Mouse (Mus musculus) limb, embryonic 10.5 days (tissue): ENCODE results near the gene Acvr1b. TPM values are rescaled to one million over a fixed set of nuclear protein-coding genes. Genes with fewer than 3 reads are reported as not detected.

ENCODE experiments used
- DNase-seq: peaks from one replicate; pipeline ENCODE4 v3.0.0-alpha.2; 2017; ENCODE audit warnings: low spot score
- H3K27ac ChIP-seq: fragments of 300-500 bp; sonication (generic); 2 replicates; pipeline ENCODE4 v1.5.1; 2016; ENCODE audit warnings: mild to moderate bottlenecking
- H3K27me3 ChIP-seq: fragments of 300-500 bp; sonication (generic); 2 replicates; pipeline ENCODE4 v1.6.1; 2016; ENCODE audit warnings: low read depth, mild to moderate bottlenecking; ENCODE audit not compliant: poor library complexity, severe bottlenecking
- H3K36me3 ChIP-seq: fragments of 300-500 bp; sonication (generic); 2 replicates; pipeline ENCODE4 v1.6.1; 2016; ENCODE audit warnings: mild to moderate bottlenecking, moderate library complexity
- H3K4me1 ChIP-seq: fragments of 300-500 bp; sonication (generic); 2 replicates; pipeline ENCODE4 v1.6.1; 2016
- H3K4me3 ChIP-seq: fragments of 300-500 bp; sonication (generic); 2 replicates; pipeline ENCODE4 v1.5.1; 2016; ENCODE audit warnings: mild to moderate bottlenecking, moderate library complexity
- H3K9me3 ChIP-seq: fragments of 300-500 bp; sonication (generic); replicated peaks from 2 replicates; pipeline ENCODE4 v1.6.1; 2016; ENCODE audit warnings: mild to moderate bottlenecking
- WGBS: fragments of 180-500 bp; shearing (Covaris S2); methylation state at CpG from one replicate; pipeline ENCODE4 v1.1.7; 2016; 5-methylcytosine and 5-hydroxymethylcytosine counted together
- polyA plus RNA-seq: library from polyadenylated mRNA; unstranded; fragments of >200 nt; fragmentation: Nextera tagmentation; extraction: Ambion mirVana; gene quantifications from 2 replicates; pipeline ENCODE4 v1.2.1, GENCODE M21; 2016

Gene Acvr1b
- polyA plus RNA-seq, 1 experiment from 2014 or later, result 5.7 TPM

DNA sequence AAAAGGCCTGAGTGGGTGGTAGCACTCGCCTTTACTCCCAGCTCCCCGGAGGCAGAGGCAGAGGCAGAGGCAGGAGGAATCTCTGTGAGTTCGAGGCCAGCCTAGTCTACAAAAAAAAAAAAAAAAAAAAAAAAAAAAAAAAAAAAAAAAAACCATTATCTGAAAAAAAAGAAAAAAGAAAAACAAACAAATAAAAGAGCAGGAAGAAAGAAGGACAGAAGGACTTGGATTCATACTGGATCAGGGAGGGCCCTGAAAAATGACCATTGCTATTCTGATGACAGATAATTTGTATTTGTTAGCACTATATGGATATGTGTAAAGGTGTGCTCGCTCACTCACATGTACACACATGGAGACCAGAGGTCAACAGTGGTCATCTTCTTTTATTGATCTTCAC, 2.6 kb upstream of the Acvr1b start:
- no peak for DNase-seq
- peaks cover 25% of the 10 kb centered on the region for H3K4me1 ChIP-seq
- WGBS, result 80% methylated on average over 4 of the region's 4 CpGs
- no peaks in the 10 kb centered on the region for H3K36me3 ChIP-seq
- H3K27ac ChIP-seq, result no peak overlapping the region
- no peaks in the 10 kb centered on the region for H3K9me3 ChIP-seq
- peaks cover 18% of the 10 kb centered on the region; the same call in 1 of the 2 replicates for H3K27me3 ChIP-seq
- H3K4me3 ChIP-seq, result no peak overlapping the region

DNA sequence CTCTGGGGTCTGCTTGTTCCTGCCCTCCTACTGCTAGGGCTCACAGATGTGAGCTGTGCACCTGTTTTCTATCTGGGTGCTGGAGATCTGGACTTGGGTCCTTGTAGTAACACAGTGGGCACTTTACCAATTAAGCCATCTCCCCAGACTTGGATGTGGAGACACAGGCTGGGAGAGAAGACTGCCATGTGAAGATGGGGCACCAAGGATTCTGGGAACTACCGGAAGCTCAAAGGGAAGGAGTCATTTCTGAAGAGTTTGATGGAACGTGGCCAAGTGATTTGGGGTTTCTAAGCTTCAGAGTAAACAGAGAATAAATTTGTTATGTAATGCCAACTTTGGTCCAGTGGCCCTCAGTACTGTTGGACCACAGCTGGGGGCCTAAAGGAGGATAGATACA, 1.9 kb upstream of the Acvr1b start:
- 88% methylated on average over 2 of the region's 2 CpGs for WGBS
- DNase-seq, result no peak
- Histone ChIP-seq H3K9me3 (no peaks in the 10 kb centered on the region), H3K27ac (no peak overlapping the region), H3K4me1 (peaks cover 33% of the 10 kb centered on the region), H3K36me3 (no peaks in the 10 kb centered on the region), H3K4me3 (no peak overlapping the region), H3K27me3 (peaks cover 18% of the 10 kb centered on the region; the same call in 1 of the 2 replicates)

DNA sequence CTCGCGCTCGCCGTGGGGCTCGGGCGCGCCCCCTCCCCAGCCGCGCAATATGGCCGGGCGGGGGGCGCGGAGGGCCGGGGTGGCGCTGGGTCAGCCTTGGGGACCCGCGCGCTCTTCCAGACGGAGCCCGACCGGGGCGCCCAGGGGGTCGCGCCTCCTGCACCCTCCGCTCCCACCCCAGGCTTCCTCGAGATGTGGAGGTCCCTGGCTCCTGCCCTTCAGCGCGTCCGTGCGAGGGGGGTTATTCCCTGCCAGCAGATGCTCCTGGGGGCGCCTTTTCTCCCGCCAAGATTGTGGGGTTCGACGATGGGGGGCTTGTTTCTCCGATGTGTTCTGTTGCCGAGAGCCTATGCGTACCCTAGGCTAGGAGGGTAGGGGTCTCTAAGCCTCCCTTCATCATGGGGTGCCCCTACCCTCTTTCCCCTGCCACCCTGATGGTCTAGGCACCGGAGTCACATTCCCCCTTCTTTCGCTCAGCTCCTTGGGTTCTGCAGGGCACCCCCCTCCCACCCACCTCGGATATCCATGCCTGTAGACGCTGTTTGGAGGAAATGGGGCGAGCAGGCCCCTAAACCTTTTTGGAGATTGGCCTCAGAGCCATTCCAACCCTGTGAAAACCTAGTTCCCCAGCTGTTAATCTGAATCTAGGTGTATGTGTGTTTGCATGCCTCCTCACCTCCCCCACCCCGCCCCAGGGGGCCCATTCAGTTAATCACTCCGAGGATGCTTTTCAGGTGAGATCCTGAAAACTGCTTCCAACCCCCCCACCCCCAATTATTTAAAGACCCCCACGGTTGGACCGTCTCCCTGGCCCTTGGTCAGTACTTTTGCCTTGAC, 645 bp downstream of the Acvr1b start:
- H3K4me1 ChIP-seq, result peaks cover 55% of the 10 kb centered on the region
- under 1% methylated on average over 41 of the region's 46 CpGs for WGBS
- DNase-seq, result no peak
- peak overlapping the region; percentile 97 for H3K27ac ChIP-seq
- no peaks in the 10 kb centered on the region for H3K36me3 ChIP-seq
- H3K4me3 ChIP-seq, result peak overlapping the region; percentile 83
- no peaks in the 10 kb centered on the region for H3K9me3 ChIP-seq
- H3K27me3 ChIP-seq, result peaks cover 15% of the 10 kb centered on the region; the same call in 1 of the 2 replicates

DNA sequence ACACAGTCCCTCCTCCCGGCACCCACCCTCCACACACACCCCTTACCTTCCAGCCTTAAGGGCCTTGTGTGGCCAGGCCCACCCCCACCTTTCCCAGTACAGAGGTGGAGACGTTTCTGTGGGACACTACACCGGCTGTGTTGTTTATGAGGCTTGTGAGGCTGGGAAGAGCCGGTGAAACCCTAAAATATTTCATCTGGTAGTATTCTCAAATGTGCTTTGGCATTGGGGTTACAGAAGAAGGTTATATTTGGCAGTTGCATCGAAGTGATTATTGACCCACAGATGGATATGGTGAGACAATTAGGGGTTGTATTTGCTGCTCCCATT, 1.2 kb downstream of the Acvr1b start:
- Histone ChIP-seq H3K27ac (peak overlapping the region; percentile 97), H3K27me3 (peaks cover 15% of the 10 kb centered on the region; the same call in 1 of the 2 replicates), H3K9me3 (no peaks in the 10 kb centered on the region), H3K4me3 (peak overlapping the region; percentile 83), H3K4me1 (peaks cover 56% of the 10 kb centered on the region), H3K36me3 (no peaks in the 10 kb centered on the region)
- DNase-seq, result no peak
- WGBS, result 15% methylated on average over 5 of the region's 5 CpGs

DNA sequence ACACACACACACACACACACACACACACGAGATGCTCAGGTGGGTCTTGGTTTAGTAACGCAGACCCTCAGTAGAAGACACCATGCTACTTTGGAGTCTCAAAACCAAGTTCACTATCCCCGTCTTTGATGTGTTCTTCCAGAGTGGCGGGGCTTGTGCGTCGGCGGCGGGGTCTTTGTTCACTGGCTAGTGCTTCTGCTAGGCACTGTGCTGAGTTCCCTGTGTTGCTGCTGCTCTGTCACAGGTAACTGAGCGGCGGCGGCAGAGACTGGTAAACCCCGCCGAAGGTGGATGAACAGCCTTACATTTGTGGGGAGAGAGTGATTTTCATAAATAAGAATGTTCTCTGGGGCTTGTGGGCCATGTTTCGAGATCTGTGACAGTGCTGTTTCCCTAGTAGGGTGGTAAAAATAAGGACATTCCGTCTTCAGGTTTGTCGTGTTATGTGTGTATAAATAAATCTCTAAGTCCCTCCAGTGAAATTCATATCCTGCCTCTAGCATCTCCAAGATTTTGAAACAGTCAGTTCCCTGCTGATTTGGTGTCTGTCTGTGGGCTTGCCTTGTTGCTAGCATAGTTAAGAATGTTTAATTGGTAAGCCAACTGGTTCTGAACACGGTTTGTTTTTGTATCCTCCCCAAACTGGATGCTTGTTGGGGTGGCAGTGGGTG, 1.9 kb downstream of the Acvr1b start:
- H3K4me1 ChIP-seq, result peaks cover 63% of the 10 kb centered on the region
- no peaks in the 10 kb centered on the region for H3K36me3 ChIP-seq
- H3K27ac ChIP-seq, result peak overlapping the region; percentile 97; the same call in 1 of the 2 replicates
- no peaks in the 10 kb centered on the region for H3K9me3 ChIP-seq
- peak overlapping the region; percentile 83 for H3K4me3 ChIP-seq
- peaks cover 15% of the 10 kb centered on the region; the same call in 1 of the 2 replicates for H3K27me3 ChIP-seq
- 32% methylated on average over 17 of the region's 17 CpGs for WGBS
- peak; percentile 53 for DNase-seq

DNA sequence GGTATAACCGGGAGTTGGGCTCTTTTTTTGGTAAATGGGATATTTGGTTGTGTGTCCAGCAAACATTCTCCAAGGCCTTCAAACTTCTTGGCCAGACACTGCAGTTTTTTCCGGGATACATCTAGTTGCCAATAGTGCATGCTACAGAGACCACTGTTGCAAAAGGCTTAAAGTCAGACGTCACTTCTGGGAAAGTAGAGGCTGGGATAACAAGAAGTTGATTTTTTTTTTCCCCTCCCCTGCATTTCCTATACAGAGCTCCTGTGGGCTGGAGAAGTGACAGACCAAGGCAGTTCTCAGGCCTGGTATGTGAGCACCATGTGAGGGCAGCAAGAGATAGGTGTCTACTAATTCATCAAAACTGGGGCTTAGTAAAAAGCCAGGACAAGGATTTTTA, 2.4 kb downstream of the Acvr1b start:
- peaks cover 68% of the 10 kb centered on the region for H3K4me1 ChIP-seq
- H3K9me3 ChIP-seq, result no peaks in the 10 kb centered on the region
- H3K36me3 ChIP-seq, result 0 out of 2 replicates have a peak, but pooled peaks cover 1% of the 10 kb centered on the region
- no peak for DNase-seq
- 65% methylated on average over 3 of the region's 3 CpGs for WGBS
- H3K27me3 ChIP-seq, result peaks cover 15% of the 10 kb centered on the region; the same call in 1 of the 2 replicates
- 0 out of 2 replicates have a peak overlapping the region, but pooled peaks have one; percentile 97 for H3K27ac ChIP-seq
- H3K4me3 ChIP-seq, result peak overlapping the region; percentile 83; the same call in 1 of the 2 replicates

DNA sequence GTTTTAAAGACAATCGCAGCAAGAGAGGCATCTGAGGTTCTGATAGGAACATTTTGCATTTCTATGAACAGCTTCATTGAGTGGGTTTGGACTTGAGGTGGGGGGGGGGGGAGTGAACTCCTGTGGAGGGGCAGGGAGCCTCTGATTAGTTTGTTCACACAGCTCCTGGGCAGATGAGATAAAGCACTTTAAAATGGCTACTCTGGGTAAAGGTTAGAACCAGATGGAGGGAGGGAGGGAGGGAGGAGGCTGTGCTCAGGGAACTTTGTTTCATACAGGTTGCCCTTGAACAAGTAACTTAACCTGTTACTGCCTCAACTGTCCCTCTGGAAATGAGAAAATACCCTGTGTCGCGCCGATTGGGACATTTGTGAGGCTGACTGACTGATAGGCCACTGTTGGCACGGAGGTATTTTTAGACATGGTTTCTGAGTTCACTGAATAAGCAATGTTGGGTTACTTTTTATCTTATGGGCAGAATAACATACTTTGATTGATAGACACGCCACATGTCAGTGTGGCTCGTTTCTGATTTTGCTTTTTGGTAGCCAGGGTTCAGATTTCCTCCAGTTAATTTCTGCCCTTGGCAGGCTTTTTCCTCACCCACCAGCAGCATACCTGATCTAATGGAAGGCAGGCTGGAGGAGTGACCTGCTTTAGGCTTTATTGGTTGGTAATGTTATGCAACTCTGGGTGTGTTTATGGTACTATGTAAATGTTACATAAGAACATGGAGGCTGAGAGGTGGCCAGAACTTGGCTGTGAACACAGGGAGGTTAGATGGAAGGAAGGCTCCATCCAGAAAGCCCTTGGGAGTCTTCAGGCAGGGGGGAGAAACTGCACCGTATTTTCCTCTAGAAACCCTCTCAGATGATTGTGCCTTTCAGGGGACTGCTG, 3.2 kb downstream of the Acvr1b start:
- DNase-seq, result no peak
- Histone ChIP-seq H3K4me1 (peaks cover 74% of the 10 kb centered on the region), H3K36me3 (0 out of 2 replicates have a peak, but pooled peaks cover 2% of the 10 kb centered on the region), H3K27ac (no peak overlapping the region), H3K27me3 (peaks cover 10% of the 10 kb centered on the region; the same call in 1 of the 2 replicates), H3K4me3 (no peak overlapping the region), H3K9me3 (no peaks in the 10 kb centered on the region)
- 75% methylated on average over 8 of the region's 8 CpGs for WGBS

DNA sequence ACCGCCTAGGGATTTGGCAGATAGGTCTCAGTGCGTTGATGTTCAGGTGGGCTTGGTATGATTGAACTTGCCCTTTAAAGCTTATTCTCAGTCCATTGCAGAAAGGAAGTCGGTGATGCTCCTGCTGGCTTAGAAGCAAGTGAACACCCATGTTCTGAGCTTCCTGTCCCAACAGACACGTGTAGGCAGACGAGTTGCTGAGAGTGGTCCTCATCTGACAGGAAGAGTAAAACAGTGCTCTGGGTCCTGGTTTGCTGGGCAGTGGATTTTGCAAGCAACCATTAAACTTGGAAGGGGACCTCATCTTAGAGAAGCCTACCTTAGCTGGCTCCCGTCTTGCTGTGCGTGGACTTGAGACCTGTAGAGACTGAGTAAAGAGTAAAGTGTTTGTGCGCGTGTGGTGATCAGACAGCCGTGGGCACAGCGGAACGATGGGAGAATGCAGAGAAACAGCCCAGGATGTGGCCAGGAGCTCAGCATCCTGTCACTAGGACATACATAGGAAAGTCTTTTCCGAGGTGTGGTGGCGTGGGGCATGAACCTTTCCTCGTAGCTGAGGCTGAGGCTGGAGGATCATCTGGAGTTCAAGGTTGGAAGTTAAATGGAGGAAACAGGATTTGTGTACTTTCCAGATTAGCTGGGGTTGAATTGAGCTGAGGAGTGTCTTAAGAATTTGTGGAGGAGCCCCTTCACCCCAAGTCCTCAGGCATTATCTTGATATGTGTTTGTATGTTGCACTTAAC, 6.7 kb downstream of the Acvr1b start:
- H3K27ac ChIP-seq, result no peak overlapping the region
- no peak for DNase-seq
- H3K9me3 ChIP-seq, result no peaks in the 10 kb centered on the region
- WGBS, result 71% methylated on average over 15 of the region's 15 CpGs
- H3K36me3 ChIP-seq, result peaks cover 13% of the 10 kb centered on the region
- no peak overlapping the region for H3K4me3 ChIP-seq
- H3K27me3 ChIP-seq, result no peaks in the 10 kb centered on the region
- H3K4me1 ChIP-seq, result peaks cover 65% of the 10 kb centered on the region

DNA sequence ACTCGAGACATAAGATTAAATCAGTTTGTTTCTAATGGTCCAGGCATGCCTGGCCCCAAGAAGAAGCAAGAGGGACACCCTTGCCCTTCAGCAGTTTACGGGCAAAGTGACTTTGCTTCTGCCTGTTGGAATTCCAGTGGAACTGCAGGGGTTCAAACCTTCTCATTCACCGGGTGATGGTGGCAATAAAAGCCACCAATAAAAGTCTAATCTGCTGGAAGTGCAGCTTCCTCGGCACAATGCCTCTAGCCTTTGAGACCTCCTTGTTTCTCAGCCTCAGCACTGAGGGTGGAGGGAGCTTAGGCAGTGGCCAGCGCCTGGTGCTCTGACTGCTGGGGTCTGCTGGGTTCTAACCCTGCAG, 7.2 kb downstream of the Acvr1b start:
- no peak for DNase-seq
- H3K4me1 ChIP-seq, result peaks cover 60% of the 10 kb centered on the region
- peak overlapping the region; percentile 58; the same call in 1 of the 2 replicates for H3K27ac ChIP-seq
- H3K36me3 ChIP-seq, result peaks cover 16% of the 10 kb centered on the region
- no peaks in the 10 kb centered on the region for H3K9me3 ChIP-seq
- WGBS, result 21% methylated on average over 5 of the region's 5 CpGs
- 0 out of 2 replicates have a peak overlapping the region, but pooled peaks have one; percentile 1 for H3K4me3 ChIP-seq
- H3K27me3 ChIP-seq, result no peaks in the 10 kb centered on the region

DNA sequence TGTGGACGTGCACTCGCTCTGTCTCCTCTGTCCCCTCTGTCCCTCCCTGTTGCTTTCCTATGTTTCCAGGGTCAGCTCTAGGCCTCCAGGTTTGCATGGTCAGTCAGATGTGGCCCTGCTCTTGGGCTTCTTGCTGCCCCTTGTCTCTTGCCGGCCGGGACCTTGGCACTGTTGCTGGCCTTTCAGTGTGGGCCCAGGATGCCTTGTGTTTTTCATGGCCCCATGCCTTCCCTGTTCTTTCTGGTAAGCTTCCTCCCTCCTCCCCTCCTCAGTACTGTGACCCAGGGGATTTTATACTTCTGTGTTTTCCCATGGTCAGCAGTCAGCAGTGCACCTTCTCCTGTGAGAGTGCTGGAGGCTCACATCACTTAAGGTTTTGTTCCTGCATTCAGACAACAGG, 7.6 kb downstream of the Acvr1b start:
- peaks cover 55% of the 10 kb centered on the region for H3K4me1 ChIP-seq
- H3K27ac ChIP-seq, result peak overlapping the region; percentile 58; the same call in 1 of the 2 replicates
- H3K9me3 ChIP-seq, result no peaks in the 10 kb centered on the region
- H3K4me3 ChIP-seq, result peak overlapping the region; percentile 1; the same call in 1 of the 2 replicates
- WGBS, result 26% methylated on average over 4 of the region's 4 CpGs
- H3K36me3 ChIP-seq, result peaks cover 16% of the 10 kb centered on the region
- no peak for DNase-seq
- H3K27me3 ChIP-seq, result no peaks in the 10 kb centered on the region

DNA sequence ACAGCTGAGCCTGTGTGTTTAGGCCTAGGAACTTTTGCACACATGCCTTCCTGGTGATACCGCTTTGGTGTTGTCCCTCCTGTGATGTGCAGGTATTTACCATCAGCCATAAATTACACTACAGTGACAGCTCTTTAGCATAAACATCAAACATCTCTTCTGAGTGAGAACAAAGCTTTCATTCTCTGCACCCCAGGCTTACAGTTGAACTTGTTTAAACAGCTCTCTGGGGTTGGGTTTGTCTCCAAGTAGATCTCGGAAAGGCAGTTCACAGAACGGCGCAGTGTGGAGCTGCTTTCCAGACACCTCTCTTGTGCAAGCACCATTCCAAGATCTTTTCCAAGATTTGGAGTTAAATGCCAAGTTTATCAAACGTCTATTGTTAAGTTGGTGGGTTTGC, 8.8 kb downstream of the Acvr1b start:
- H3K4me1 ChIP-seq, result peaks cover 44% of the 10 kb centered on the region
- no peak overlapping the region for H3K4me3 ChIP-seq
- no peak overlapping the region for H3K27ac ChIP-seq
- no peaks in the 10 kb centered on the region for H3K9me3 ChIP-seq
- peaks cover 16% of the 10 kb centered on the region for H3K36me3 ChIP-seq
- WGBS, result 48% methylated on average over 5 of the region's 5 CpGs
- no peak for DNase-seq
- no peaks in the 10 kb centered on the region for H3K27me3 ChIP-seq

DNA sequence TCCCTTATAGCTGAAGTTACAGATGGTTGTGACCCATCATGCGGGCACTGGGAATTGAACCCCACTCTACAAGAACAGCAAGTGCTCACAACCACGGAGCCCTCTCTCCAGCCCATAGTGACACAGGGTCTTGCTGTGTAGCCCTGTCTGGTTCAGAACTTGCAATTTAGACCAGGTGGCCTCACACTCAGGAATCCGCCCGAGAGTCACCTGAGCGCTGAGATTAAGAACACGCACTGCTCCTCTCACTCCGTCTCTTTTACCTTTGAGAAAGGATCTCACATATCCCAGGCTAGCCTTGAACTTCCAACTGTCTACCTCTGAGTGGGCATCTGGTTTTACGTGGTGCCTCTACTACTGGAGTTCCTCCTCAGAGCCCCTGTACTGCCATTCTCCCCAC, 10.4 kb downstream of the Acvr1b start:
- 96% methylated on average over 8 of the region's 8 CpGs for WGBS
- no peaks in the 10 kb centered on the region for H3K9me3 ChIP-seq
- H3K36me3 ChIP-seq, result peaks cover 16% of the 10 kb centered on the region
- H3K4me1 ChIP-seq, result peaks cover 29% of the 10 kb centered on the region
- H3K27ac ChIP-seq, result no peak overlapping the region
- H3K4me3 ChIP-seq, result no peak overlapping the region
- no peaks in the 10 kb centered on the region for H3K27me3 ChIP-seq
- DNase-seq, result no peak
